Mouse (Mus musculus): ENCODE data around the gene Chmp1a.

The Chmp1a gene

DNA sequence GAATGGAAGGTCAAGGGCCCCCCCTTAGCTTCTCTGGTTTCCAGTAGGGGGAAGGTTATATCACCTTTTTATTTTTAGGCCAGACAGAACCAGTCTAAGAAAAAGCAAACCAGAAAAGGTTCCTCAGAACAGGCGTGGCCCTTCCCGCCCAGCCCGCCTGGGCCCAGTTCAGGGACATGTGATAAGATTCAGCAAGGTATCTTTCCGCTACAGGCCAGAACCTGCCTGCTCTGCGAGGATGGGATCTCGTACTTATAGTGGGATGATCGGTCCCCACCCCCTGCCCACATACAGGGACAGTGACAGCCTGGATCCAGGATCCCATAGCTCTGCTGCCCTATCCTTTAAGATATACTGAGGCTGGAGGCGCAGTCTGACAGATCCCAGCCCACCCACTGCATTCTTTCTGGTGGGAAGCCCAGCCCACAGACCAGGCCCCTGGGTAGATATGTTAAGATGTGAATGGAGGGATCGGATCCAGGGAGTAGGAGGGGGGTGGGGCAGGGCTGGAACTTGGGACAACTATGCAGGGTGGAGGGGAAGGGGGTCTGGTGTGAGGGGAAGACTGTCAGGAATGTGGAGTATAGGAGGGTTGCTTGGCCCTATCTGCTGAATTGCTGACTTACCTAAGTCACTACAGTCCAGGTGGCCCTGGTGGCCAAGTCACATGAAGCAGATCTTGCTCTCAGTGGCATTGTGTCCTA, 56.3 kb downstream of the Chmp1a start:
- DNase-seq (ENCODE audit: extremely low spot score, low spot score) = no peak

DNA sequence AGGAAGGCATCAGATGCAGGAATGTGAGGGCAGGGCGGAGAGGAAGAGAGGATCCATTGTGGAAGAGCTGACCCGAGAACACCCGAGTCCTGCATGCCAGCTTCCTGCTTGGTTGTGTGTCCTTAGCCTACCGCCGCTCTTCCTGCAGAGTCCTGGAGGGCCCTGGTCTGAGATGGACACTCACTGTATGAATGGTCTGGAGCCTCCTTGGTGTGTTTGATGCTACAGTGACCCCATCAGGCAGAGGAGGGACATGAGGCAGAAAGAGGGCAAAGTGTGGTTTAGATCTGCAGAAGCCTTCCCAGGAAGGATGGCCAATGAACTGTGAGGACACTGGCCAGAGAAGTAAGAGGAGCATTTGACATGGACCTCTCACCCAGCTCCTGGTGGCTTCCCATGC, 57.4 kb downstream of the Chmp1a start:
- DNase-seq (ENCODE audit: extremely low spot score, low spot score) = no peak

All from neural tube, embryonic 10.5 days (tissue).